Comparison of ENCODE assay signal across 8 mouse cellular contexts in genomic region chr17:79230653-79231489, GRCm38 (mm10).
A peak's percentile ranks its signal among the peaks of the same experiment; 100 is the strongest.
DNase-seq lines count a peak whose midpoint lies in the region; ATAC-seq and TF ChIP-seq lines count a peak whose summit lies in the region.

No protein-coding gene starts in this region.

- intact Hi-C loops in heart, postnatal 36 days (cut with DNase I), result no loop called here

- peak overlapping the region; percentile 10; the same call in 1 of the 2 replicates for H3K4me2 ChIP-seq in heart, embryonic 16.5 days (ENCODE audit: low read depth, low read length)
- H3K4me2 ChIP-seq in embryonic facial prominence, embryonic 15.5 days (replicated peaks), result no peak overlapping the region
- peak overlapping the region; percentile 38 for H3K4me2 ChIP-seq in midbrain, postnatal 0 days (ENCODE audit: low read depth, low read length, poor library complexity, severe bottlenecking)

- no peaks in the 10 kb centered on the region for H3K9me3 ChIP-seq in heart, embryonic 16.5 days (replicated peaks; ENCODE audit: control insufficient read depth, low read length)
- H3K9me3 ChIP-seq in embryonic facial prominence, embryonic 15.5 days (replicated peaks), result no peaks in the 10 kb centered on the region
- H3K9me3 ChIP-seq in midbrain, postnatal 0 days (ENCODE audit: low read length), result no peaks in the 10 kb centered on the region

- no peak for ATAC-seq in heart, embryonic 16.5 days (replicated peaks; ENCODE audit: extremely low read depth, insufficient read depth, low FRiP score)
- ATAC-seq in embryonic facial prominence, embryonic 15.5 days (ENCODE audit: insufficient number of reproducible peaks, low FRiP score, low TSS enrichment, low read depth), result peak; percentile 34; the same call in 1 of the 2 replicates
- peak; percentile 63 for ATAC-seq in midbrain, postnatal 0 days (ENCODE audit: low FRiP score)

- no peak overlapping the region for H3K4me3 ChIP-seq in heart, embryonic 16.5 days (ENCODE audit: low read length)
- no peak overlapping the region for H3K4me3 ChIP-seq in embryonic facial prominence, embryonic 15.5 days (replicated peaks)
- no peak overlapping the region for H3K4me3 ChIP-seq in midbrain, postnatal 0 days (ENCODE audit: low read depth, low read length)

- 68% methylated on average over 25 of the region's 25 CpGs for WGBS in heart, embryonic 16.5 days
- 73% methylated on average over 25 of the region's 25 CpGs for WGBS in embryonic facial prominence, embryonic 15.5 days
- WGBS in midbrain, postnatal 0 days, result 52% methylated on average over 25 of the region's 25 CpGs

- DNase-seq in heart, postnatal 36 days, result no peak
- DNase-seq in layer of hippocampus, adult 9-11 months, result peak; percentile 57
- DNase-seq in midbrain, postnatal 0 days (ENCODE audit: low spot score), result peak; percentile 73
- no peak for DNase-seq in gastrocnemius, adult 8-10 months (ENCODE audit: low spot score in 2 of 2)
- no peak for DNase-seq in cerebellum, adult 11-12 months
- DNase-seq in gastrocnemius, postnatal 10 days, result no peak

- H3K36me3 ChIP-seq in heart, embryonic 16.5 days (ENCODE audit: control insufficient read depth, insufficient read depth), result no peaks in the 10 kb centered on the region
- no peaks in the 10 kb centered on the region for H3K36me3 ChIP-seq in embryonic facial prominence, embryonic 15.5 days
- H3K36me3 ChIP-seq in midbrain, postnatal 0 days (ENCODE audit: insufficient read depth, low read length), result no peaks in the 10 kb centered on the region

- TF ChIP-seq CTCF in midbrain, postnatal 0 days (IDR thresholded peaks at IDR 0.05), result no peak

- no peak overlapping the region for H3K9ac ChIP-seq in heart, embryonic 16.5 days (ENCODE audit: low read length)
- no peak overlapping the region for H3K9ac ChIP-seq in embryonic facial prominence, embryonic 15.5 days
- no peak overlapping the region for H3K9ac ChIP-seq in midbrain, postnatal 0 days (replicated peaks; ENCODE audit: low read length, poor library complexity, severe bottlenecking)

- H3K27me3 ChIP-seq in heart, embryonic 16.5 days (ENCODE audit: control insufficient read depth, insufficient read depth, low read length), result no peaks in the 10 kb centered on the region
- H3K27me3 ChIP-seq in embryonic facial prominence, embryonic 15.5 days, result no peaks in the 10 kb centered on the region
- no peaks in the 10 kb centered on the region for H3K27me3 ChIP-seq in midbrain, postnatal 0 days (ENCODE audit: insufficient read depth, low read length)

- H3K4me1 ChIP-seq in heart, embryonic 16.5 days (ENCODE audit: control insufficient read depth, insufficient read depth, low read length), result no peaks in the 10 kb centered on the region
- no peaks in the 10 kb centered on the region for H3K4me1 ChIP-seq in embryonic facial prominence, embryonic 15.5 days
- H3K4me1 ChIP-seq in midbrain, postnatal 0 days (ENCODE audit: insufficient read depth, low read length), result no peaks in the 10 kb centered on the region

- no peak overlapping the region for H3K27ac ChIP-seq in heart, embryonic 16.5 days (ENCODE audit: low read length)
- H3K27ac ChIP-seq in embryonic facial prominence, embryonic 15.5 days (replicated peaks), result no peak overlapping the region
- no peak overlapping the region for H3K27ac ChIP-seq in midbrain, postnatal 0 days (ENCODE audit: low read depth, low read length)

Comparison
In these comparisons a context has a peak if more than half of its experiments do, and no peak if none do; other contexts are left out.
1. DNase-seq: peak in layer of hippocampus, adult 9-11 months (single experiment) and midbrain, postnatal 0 days (single experiment); none in heart, postnatal 36 days (0 of 2), gastrocnemius, adult 8-10 months (0 of 2), cerebellum, adult 11-12 months (single experiment) and gastrocnemius, postnatal 10 days (single experiment).